Mouse (Mus musculus) liver, embryonic 12.5 days (tissue): ENCODE data around the gene Osbp2. TPM values are rescaled to one million over a fixed set of nuclear protein-coding genes. Genes with fewer than 3 reads are reported as not detected.

ENCODE experiments used
- ATAC-seq: fragments of 200-750 bp; cut with Nextera tagmentation; 2 replicates; pipeline ENCODE4 v1.8.0; 2017; ENCODE audit warnings: moderate number of reproducible peaks, mild to moderate bottlenecking, moderate library complexity
- H3K27ac ChIP-seq: fragments of 300-500 bp; sonication (generic); 2 replicates; pipeline ENCODE4 v1.5.1; 2016; ENCODE audit warnings: mild to moderate bottlenecking
- H3K27me3 ChIP-seq: fragments of 300-500 bp; sonication (generic); replicated peaks from 2 replicates; pipeline ENCODE4 v1.6.1; 2016; ENCODE audit warnings: mild to moderate bottlenecking, moderate library complexity
- H3K36me3 ChIP-seq: fragments of 300-500 bp; sonication (generic); 2 replicates; pipeline ENCODE4 v1.6.1; 2016; ENCODE audit warnings: mild to moderate bottlenecking, moderate library complexity
- H3K4me1 ChIP-seq: fragments of 300-500 bp; sonication (generic); 2 replicates; pipeline ENCODE4 v1.6.1; 2016
- H3K4me2 ChIP-seq: fragments of 300-500 bp; sonication (generic); 2 replicates; pipeline ENCODE4 v1.6.1; 2016; ENCODE audit warnings: mild to moderate bottlenecking, moderate library complexity
- H3K4me3 ChIP-seq: fragments of 300-500 bp; sonication (generic); 2 replicates; pipeline ENCODE4 v1.5.1; 2016; ENCODE audit warnings: mild to moderate bottlenecking, moderate library complexity
- H3K9ac ChIP-seq: fragments of 300-500 bp; sonication (generic); 2 replicates; pipeline ENCODE4 v1.6.1; 2016; ENCODE audit warnings: mild to moderate bottlenecking, moderate library complexity
- H3K9me3 ChIP-seq: fragments of 300-500 bp; sonication (generic); replicated peaks from 2 replicates; pipeline ENCODE4 v1.6.1; 2016; ENCODE audit warnings: mild to moderate bottlenecking, moderate library complexity
- WGBS: fragments of 180-500 bp; shearing (Covaris S2); methylation state at CpG from one replicate; pipeline ENCODE4 v1.1.7; 2016; ENCODE audit not compliant: insufficient replicate concordance; 5-methylcytosine and 5-hydroxymethylcytosine counted together
- polyA plus RNA-seq: library from polyadenylated mRNA; unstranded; fragments of >200 nt; fragmentation: Nextera tagmentation; extraction: Ambion mirVana; gene quantifications from 2 replicates; pipeline ENCODE4 v1.2.1, GENCODE M21; 2016

Osbp2 gene
- polyA plus RNA-seq, 1 experiment from 2014 or later = 0.15 TPM

DNA sequence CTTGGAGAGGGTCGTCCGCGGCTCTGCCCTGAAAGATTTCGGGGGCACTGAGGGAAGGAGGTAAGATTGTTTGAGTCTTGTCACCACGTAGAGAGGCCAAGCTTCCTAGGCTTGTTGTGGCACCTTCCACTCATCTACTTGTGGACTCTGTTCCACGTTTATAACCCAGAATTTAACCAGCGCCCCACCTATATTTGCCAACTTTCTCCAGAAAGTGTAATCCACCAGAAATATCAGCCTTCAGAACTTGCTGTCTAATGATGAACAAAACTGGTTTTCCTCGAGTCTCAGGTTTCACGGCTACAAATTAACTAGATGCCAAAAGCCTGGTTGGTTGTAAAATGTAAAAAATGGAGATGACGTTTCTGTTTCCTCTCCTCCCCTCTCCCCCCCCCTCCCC lies 31.8 kb upstream of the Osbp2 start:
- no peaks in the 10 kb centered on the region for H3K36me3 ChIP-seq
- ATAC-seq = 0 out of 2 replicates have a peak, but pooled peaks have one; percentile 2
- no peak overlapping the region for H3K27ac ChIP-seq
- no peaks in the 10 kb centered on the region for H3K9me3 ChIP-seq
- H3K4me2 ChIP-seq = peak overlapping the region; percentile 86
- peak overlapping the region; percentile 61 for H3K4me3 ChIP-seq
- 6% methylated on average over 10 of the region's 10 CpGs for WGBS
- H3K4me1 ChIP-seq = peaks cover 15% of the 10 kb centered on the region
- peak overlapping the region; percentile 63 for H3K9ac ChIP-seq
- H3K27me3 ChIP-seq = peaks cover 5% of the 10 kb centered on the region; the same call in 1 of the 2 replicates

DNA sequence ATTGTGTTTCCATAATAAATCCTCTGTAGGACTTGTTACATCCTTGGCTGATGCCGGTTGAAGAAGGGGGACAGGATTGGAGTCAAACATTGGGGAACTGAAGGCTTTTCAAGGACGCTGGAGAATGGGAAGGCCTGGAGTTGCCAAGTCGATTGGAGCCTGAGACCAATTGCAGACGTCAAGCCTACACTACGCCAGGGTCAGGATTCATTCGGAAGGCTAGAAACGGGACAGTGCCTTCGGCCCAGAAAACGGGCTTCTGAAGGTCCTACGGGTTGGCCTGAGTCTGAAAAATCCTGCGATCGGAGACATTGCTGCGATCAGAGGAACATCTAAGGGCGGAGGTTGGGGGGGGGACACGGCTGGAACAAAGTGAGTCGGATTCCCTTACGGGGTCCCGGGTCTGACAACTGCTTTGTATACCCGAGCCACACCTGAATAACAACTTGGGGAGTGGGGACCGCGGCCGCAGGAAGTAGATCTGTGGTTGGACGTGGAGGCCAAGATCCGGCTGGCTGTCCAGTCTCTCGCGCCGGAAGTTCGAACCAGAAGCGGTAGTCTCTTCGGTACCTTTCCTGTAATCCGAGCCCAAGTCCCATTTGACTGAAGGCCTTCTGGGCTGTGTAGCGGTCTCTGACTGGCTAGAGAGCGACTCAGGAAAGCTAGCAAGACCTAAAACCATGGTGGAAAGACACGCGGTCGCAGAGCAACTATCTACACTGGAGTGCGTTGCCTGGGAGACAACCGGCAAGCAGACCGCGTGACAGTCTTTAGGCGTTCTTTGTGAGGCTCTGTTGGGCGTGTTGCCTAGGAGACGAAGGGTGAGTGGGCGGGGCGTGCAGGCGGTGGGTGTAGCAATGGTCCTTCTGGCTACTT lies 30.9 kb upstream of the Osbp2 start, which contains the start of the genes 4921536K21Rik and Dusp18:
Gene 4921536K21Rik (minus strand): TSS at position 693 of the 876 bp plus-strand sequence.
Gene Dusp18 (plus strand): TSS at position 835 of the 876 bp plus-strand sequence.
- 4% methylated on average over 46 of the region's 46 CpGs for WGBS

DNA sequence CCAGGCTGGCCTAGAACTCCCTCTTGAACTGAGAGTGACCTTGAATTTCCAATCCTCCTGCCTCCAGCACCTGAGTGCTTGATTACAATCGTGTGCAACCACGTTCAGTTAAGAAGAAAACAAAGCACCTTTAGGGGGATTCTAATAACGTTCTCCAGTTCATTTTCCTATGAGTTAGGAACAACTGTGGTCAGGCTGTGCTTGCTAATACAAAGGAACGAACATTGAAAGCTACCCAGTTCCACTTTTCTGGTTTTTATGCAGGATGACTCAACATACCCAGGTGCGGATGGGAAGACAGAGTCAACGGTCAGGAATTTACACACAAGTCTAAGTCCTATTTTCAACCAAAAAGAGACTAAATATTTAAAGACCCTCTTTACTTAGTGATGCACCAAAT lies 30.3 kb upstream of the Osbp2 start:
- H3K27me3 ChIP-seq = peaks cover 9% of the 10 kb centered on the region; the same call in 1 of the 2 replicates
- 59% methylated on average over 6 of the region's 6 CpGs for WGBS
- H3K36me3 ChIP-seq = no peaks in the 10 kb centered on the region
- no peaks in the 10 kb centered on the region for H3K9me3 ChIP-seq
- H3K4me2 ChIP-seq = peak overlapping the region; percentile 86; the same call in 1 of the 2 replicates
- ATAC-seq = no peak
- no peak overlapping the region for H3K27ac ChIP-seq
- peaks cover 15% of the 10 kb centered on the region for H3K4me1 ChIP-seq
- no peak overlapping the region for H3K9ac ChIP-seq
- no peak overlapping the region for H3K4me3 ChIP-seq

More for the DNA sequence above, 30.9 kb upstream of the Osbp2 start, which contains the start of the genes 4921536K21Rik and Dusp18:
- H3K27me3 ChIP-seq = peaks cover 5% of the 10 kb centered on the region; the same call in 1 of the 2 replicates
- H3K9ac ChIP-seq = peak within 1 kb of the TSS; percentile 63
- H3K27ac ChIP-seq = no peak within 1 kb of the TSS
- peaks cover 15% of the 10 kb centered on the region for H3K4me1 ChIP-seq
- ATAC-seq = peak; percentile 96
- no peaks in the 10 kb centered on the region for H3K9me3 ChIP-seq
- H3K4me2 ChIP-seq = peak within 1 kb of the TSS; percentile 86
- H3K4me3 ChIP-seq = peak within 1 kb of the TSS; percentile 61
- no peaks in the 10 kb centered on the region for H3K36me3 ChIP-seq

DNA sequence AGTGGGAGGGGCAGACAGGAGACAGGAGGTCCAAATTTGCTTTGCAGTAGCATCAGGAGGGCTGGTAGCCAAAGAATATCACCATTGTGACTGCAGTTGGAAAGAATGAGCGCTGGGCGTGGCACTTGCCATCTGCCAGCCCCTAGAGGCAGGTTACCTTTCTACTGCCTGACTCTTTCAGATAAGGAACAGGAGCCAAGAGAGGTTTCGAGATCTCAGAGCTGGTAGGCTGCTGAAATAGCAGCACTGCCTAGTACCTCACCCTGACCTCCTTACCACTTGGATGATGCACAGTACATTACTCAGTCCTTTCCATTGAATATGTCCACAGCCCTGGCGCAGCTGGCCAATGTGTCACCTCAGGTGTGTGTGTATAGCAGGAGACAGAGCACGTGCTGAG lies 23.6 kb upstream of the Osbp2 start:
- Histone ChIP-seq H3K36me3 (no peaks in the 10 kb centered on the region), H3K4me1 (peaks cover 22% of the 10 kb centered on the region), H3K9ac (no peak overlapping the region), H3K4me2 (0 out of 2 replicates have a peak overlapping the region, but pooled peaks have one; percentile 8), H3K27me3 (peaks cover 26% of the 10 kb centered on the region; the same call in 1 of the 2 replicates), H3K27ac (no peak overlapping the region), H3K4me3 (no peak overlapping the region), H3K9me3 (no peaks in the 10 kb centered on the region)
- peak; percentile 90 for ATAC-seq
- 46% methylated on average over 5 of the region's 5 CpGs for WGBS

DNA sequence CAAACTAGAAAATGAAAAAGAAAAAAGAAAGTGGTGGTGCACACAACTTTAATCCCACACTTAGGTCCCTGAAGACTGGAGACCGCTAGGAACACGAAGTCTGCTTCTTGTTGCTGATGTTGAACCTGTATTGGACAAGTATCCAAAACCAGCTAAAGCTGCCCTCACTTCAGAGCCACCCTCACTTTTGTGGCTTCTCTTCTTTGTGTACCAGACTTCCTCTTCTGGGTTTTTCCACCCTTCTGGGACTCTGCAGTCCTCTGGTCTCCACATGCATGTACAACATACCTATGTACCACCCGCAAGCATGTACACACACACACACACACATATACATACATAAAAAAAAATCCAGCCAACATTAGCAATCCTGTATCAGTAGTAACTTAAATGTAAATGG lies 20.0 kb upstream of the Osbp2 start:
- no peak for ATAC-seq
- 70% methylated on average over 3 of the region's 3 CpGs for WGBS
- H3K36me3 ChIP-seq = no peaks in the 10 kb centered on the region
- H3K27me3 ChIP-seq = peaks cover 28% of the 10 kb centered on the region; the same call in 1 of the 2 replicates
- H3K4me3 ChIP-seq = no peak overlapping the region
- no peak overlapping the region for H3K4me2 ChIP-seq
- H3K27ac ChIP-seq = no peak overlapping the region
- H3K9ac ChIP-seq = no peak overlapping the region
- H3K4me1 ChIP-seq = peaks cover 22% of the 10 kb centered on the region
- H3K9me3 ChIP-seq = no peaks in the 10 kb centered on the region

DNA sequence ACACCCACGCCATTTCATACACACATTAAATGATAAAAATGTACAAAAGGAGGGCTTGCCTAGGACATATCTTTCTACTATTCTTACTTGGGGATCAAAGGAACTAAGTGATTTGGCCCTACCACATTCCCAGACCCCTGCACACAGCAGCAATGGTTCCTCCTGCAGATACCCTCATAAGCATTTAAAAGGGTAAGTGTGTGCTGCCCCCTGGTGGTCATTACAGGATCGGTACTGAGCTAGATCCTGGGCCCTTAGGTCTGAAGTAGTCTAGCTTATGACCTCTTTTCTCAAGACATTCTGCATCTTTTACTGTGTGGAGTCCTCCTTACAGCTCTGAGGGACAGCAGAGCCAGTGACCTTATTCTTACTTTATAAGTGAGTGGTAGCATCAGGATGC lies 16.1 kb upstream of the Osbp2 start:
- no peak overlapping the region for H3K4me2 ChIP-seq
- WGBS = 31% methylated on average over 2 of the region's 2 CpGs
- no peaks in the 10 kb centered on the region for H3K36me3 ChIP-seq
- H3K27ac ChIP-seq = no peak overlapping the region
- no peak overlapping the region for H3K9ac ChIP-seq
- H3K4me3 ChIP-seq = no peak overlapping the region
- ATAC-seq = 0 out of 2 replicates have a peak, but pooled peaks have one; percentile 47
- H3K27me3 ChIP-seq = peaks cover 30% of the 10 kb centered on the region; the same call in 1 of the 2 replicates
- no peaks in the 10 kb centered on the region for H3K9me3 ChIP-seq
- peaks cover under 1% of the 10 kb centered on the region; the same call in 1 of the 2 replicates for H3K4me1 ChIP-seq

DNA sequence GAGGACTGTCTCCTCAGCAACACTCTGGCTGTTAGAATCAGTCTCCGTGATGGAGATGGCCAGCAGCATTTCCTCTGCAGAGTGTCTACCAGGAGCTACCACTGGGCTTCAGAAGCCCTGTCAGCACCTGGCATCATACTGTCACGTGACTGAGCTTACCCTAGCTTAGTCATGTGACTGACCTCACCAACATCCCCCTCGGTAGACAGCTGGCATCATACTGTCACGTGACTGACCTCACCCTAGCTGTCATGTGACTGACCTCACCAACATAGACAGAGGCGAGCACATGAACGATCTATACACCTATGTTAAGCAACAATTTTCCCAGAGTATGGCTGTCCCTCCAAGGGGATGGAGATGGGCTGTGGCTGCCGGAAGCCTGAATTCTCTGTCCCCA lies 15.0 kb upstream of the Osbp2 start:
- no peak overlapping the region for H3K27ac ChIP-seq

DNA sequence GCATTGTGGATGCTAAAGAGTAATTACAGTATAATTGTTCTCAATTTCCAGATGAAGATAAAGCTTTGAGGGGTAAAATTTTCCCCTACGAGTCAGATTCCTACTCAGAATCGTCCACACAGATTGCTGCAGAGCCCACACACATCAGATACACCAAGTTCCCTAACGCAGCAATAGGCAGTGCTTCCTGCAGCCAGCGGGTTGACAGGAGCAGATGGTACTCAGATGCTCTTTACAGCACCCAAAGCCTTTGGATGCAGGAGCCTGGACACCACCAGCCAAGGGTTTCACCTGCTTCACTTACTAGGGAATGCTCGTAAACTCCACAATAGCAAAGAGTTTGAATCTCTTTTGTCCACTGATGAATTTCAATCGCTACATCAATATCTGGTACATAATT lies 12.7 kb upstream of the Osbp2 start:
- Histone ChIP-seq H3K36me3 (no peaks in the 10 kb centered on the region), H3K27me3 (0 out of 2 replicates have a peak, but pooled peaks cover 8% of the 10 kb centered on the region), H3K4me2 (no peak overlapping the region), H3K27ac (no peak overlapping the region), H3K4me1 (no peaks in the 10 kb centered on the region), H3K9me3 (no peaks in the 10 kb centered on the region), H3K4me3 (no peak overlapping the region), H3K9ac (no peak overlapping the region)
- WGBS = 60% methylated on average over 6 of the region's 6 CpGs
- ATAC-seq = no peak

More for the DNA sequence above, 15.0 kb upstream of the Osbp2 start:
- no peaks in the 10 kb centered on the region for H3K4me1 ChIP-seq
- H3K4me2 ChIP-seq = no peak overlapping the region
- no peaks in the 10 kb centered on the region for H3K9me3 ChIP-seq
- H3K4me3 ChIP-seq = no peak overlapping the region
- H3K27me3 ChIP-seq = peaks cover 27% of the 10 kb centered on the region; the same call in 1 of the 2 replicates
- WGBS = 66% methylated on average over 7 of the region's 7 CpGs
- ATAC-seq = no peak
- no peaks in the 10 kb centered on the region for H3K36me3 ChIP-seq
- H3K9ac ChIP-seq = no peak overlapping the region

DNA sequence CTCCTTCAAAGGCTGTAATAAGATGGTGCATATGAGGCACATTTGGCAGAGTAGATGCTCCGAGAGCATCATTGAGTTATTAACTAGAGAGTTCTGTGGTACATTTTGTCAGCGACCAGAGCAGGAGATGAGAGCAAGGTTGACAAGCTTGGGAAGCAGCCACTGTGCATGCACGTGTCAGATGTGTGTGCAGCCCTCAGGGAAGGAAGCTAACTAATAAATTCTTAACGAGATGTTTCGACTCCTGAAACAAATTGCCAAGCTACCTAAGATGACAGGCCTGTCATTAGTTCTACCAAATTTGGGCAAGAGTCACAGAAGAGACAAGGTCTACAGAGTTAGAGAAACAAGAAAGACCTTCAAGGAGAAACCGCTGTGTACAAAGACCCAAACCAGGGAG lies 640 bp upstream of the Osbp2 start:
- Histone ChIP-seq H3K27ac (no peak overlapping the region), H3K27me3 (peaks cover 63% of the 10 kb centered on the region), H3K9me3 (no peaks in the 10 kb centered on the region), H3K9ac (no peak overlapping the region), H3K36me3 (no peaks in the 10 kb centered on the region), H3K4me2 (peak overlapping the region; percentile 84), H3K4me3 (peak overlapping the region; percentile 54; the same call in 1 of the 2 replicates), H3K4me1 (peaks cover 13% of the 10 kb centered on the region)
- no peak for ATAC-seq
- WGBS = 35% methylated on average over 6 of the region's 6 CpGs

DNA sequence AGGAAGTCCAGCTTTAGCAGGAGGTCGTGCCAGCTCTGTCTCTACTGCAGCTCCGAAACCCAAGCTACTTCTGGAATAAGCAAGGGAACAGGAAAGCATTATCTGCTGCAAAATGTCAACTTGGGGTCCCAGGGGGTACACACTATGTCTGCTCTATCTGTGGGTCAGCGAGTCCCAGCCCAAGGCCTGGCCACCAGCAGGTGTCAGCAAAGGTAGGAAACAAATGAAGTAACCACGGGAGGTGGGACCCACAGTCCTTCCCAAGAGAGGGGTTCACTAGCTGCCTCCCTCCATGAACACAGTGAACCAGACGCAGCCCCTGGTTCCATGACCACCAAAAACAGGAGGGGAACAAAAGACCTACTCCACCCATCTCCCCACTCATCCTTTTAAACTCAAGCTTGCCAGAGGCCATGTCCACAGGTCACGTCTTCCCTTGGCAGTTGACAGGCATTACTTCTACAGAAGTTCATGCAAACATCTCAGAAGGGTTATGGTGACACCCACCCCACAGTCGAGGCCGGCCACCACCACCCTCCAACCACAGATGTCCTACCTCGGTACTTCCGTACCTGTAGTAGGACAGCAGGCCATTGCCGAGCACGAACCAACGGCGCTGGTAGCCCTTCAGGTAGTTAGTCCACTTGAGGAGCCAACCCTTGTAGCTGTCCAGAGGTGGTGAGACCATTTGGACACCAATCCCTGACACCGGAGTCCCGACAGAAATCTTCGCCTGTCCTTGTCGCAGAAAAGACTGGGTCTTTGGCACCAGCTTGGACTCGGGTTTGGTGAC lies 846 bp downstream of the Osbp2 start:
- no peaks in the 10 kb centered on the region for H3K9me3 ChIP-seq
- H3K27me3 ChIP-seq = peaks cover 64% of the 10 kb centered on the region
- H3K4me2 ChIP-seq = peak overlapping the region; percentile 84
- no peak for ATAC-seq
- no peak overlapping the region for H3K27ac ChIP-seq
- H3K36me3 ChIP-seq = no peaks in the 10 kb centered on the region
- peaks cover 13% of the 10 kb centered on the region for H3K4me1 ChIP-seq
- 58% methylated on average over 19 of the region's 19 CpGs for WGBS
- H3K9ac ChIP-seq = no peak overlapping the region
- H3K4me3 ChIP-seq = peak overlapping the region; percentile 54; the same call in 1 of the 2 replicates

DNA sequence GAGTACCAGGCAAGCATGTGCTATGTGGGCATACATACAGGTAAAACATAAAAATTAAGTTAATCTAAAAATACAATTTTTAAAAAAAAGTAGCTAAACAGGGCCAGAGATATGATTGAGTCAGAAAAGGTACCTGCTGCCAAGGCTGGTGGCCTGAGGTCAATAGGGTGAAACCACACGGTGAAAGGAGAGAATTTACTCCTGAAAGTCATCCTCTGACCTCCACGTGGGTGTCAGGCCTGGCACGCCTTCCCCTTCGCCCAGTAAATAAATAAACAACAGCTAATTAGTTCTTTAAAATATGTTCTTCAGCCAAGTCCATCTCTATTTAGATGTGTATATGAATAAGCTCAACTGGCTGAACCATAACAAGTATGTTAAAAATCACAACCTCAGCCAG lies 3.3 kb downstream of the Osbp2 start:
- no peak overlapping the region for H3K4me3 ChIP-seq
- no peaks in the 10 kb centered on the region for H3K9me3 ChIP-seq
- 63% methylated on average over 4 of the region's 4 CpGs for WGBS
- H3K36me3 ChIP-seq = no peaks in the 10 kb centered on the region
- H3K27me3 ChIP-seq = peaks cover 49% of the 10 kb centered on the region
- ATAC-seq = no peak
- no peak overlapping the region for H3K4me2 ChIP-seq
- peaks cover 13% of the 10 kb centered on the region for H3K4me1 ChIP-seq
- no peak overlapping the region for H3K27ac ChIP-seq
- no peak overlapping the region for H3K9ac ChIP-seq
